25 mouse cellular contexts compared by ENCODE assay signal in the genomic region with DNA sequence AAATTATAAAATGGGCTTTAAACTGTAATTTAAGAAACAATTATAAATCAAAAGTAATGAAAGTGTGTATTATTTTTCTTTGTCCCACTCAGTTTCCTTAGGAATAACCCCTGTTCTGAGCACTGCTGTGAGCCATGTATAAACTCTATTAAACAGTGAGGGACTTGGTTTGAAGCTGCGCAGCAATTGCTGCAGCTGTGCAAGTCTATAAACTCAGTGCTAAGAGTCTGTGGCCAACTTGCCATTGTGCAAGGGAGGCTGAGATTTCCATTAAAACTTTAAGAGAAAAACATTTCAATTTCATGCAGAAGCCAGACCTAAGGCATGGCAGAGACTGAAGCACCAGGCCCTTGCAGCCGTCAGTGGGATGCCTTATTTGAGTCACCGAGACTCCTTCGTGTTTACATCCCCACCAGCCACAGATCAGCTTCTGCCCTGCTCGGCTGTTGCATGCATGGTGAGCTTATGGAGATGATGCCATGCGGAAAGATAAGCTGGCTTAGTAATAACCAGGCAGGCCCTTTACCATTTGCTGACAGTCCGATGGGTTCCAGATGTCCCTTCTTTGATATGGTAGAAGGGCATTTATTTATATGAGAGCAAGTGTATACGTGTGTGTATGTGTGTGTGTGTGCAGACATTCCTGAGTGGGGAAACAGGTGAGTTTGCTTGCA.
DNase-seq lines count a peak whose midpoint lies in the region; ATAC-seq lines count a peak whose summit lies in the region.
"Had no signal": no experiment of that assay in that cellular context is flagged by ENCODE, and none has a peak within 500 bp of the region (broad histone marks: within the 10 kb centered on the region; RNA-seq: fewer than 3 reads in every experiment).

No protein-coding gene starts in this region.

- peaks cover 17% of the 10 kb centered on the region for H3K36me3 ChIP-seq in heart, embryonic 12.5 days
- H3K36me3 ChIP-seq in kidney, embryonic 15.5 days = no peaks in the 10 kb centered on the region
- peaks cover 4% of the 10 kb centered on the region; the same call in 1 of the 2 replicates for H3K36me3 ChIP-seq in limb, embryonic 12.5 days
- H3K36me3 ChIP-seq: embryonic facial prominence, embryonic 15.5 days; forebrain, embryonic 15.5 days; G1E; hindbrain, embryonic 12.5 days; liver, embryonic 13.5 days; midbrain, embryonic 13.5 days; neural tube, embryonic 12.5 days; stomach, embryonic 15.5 days had no signal

- intact Hi-C loops in heart, postnatal 10 days (cut with DNase I) = no loop called here

- 34% methylated on average over 8 of the region's 8 CpGs for WGBS in heart, embryonic 12.5 days
- WGBS in kidney, embryonic 15.5 days = 65% methylated on average over 8 of the region's 8 CpGs
- 35% methylated on average over 8 of the region's 8 CpGs for WGBS in limb, embryonic 12.5 days

- H3K27me3 ChIP-seq in heart, embryonic 12.5 days (replicated peaks) = no peaks in the 10 kb centered on the region
- H3K27me3 ChIP-seq in kidney, embryonic 15.5 days = no peaks in the 10 kb centered on the region
- H3K27me3 ChIP-seq in limb, embryonic 12.5 days = no peaks in the 10 kb centered on the region
- H3K27me3 ChIP-seq: CH12.LX; embryonic facial prominence, embryonic 15.5 days; forebrain, embryonic 15.5 days; hindbrain, embryonic 12.5 days; liver, embryonic 13.5 days; midbrain, embryonic 13.5 days; neural tube, embryonic 12.5 days; stomach, embryonic 15.5 days had no signal

- H3K27ac ChIP-seq in heart, embryonic 12.5 days (ENCODE audit: poor library complexity, severe bottlenecking) = no peak overlapping the region
- H3K27ac ChIP-seq in kidney, embryonic 15.5 days = peak overlapping the region; percentile 41; the same call in 1 of the 2 replicates
- H3K27ac ChIP-seq in limb, embryonic 12.5 days = peak overlapping the region; percentile 82
- H3K27ac ChIP-seq: embryonic facial prominence, embryonic 15.5 days; forebrain, embryonic 15.5 days; hindbrain, embryonic 12.5 days; liver, embryonic 13.5 days; midbrain, embryonic 13.5 days; neural tube, embryonic 12.5 days; stomach, embryonic 15.5 days had no signal

- DNase-seq in heart, postnatal 10 days = no peak
- DNase-seq in kidney, adult 11 months = no peak
- peak; percentile 25 for DNase-seq in retina, embryonic 14.5 days (ENCODE audit: low spot score)
- DNase-seq in urinary bladder, postnatal 36 days (ENCODE audit: low spot score in 2 of 2) = no peak
- DNase-seq: B cell, adult 2 months; cerebellum, adult 18-20 months; cerebellum, postnatal 14 days; gastrocnemius, postnatal 10 days; layer of hippocampus, adult 9-11 months; left cerebral cortex, postnatal 4 days; liver, embryonic 13.5 days; thymus, postnatal 25 days had no signal

- H3K4me1 ChIP-seq in heart, embryonic 12.5 days (replicated peaks) = peaks cover 23% of the 10 kb centered on the region
- H3K4me1 ChIP-seq in kidney, embryonic 15.5 days = peaks cover 23% of the 10 kb centered on the region
- H3K4me1 ChIP-seq in limb, embryonic 12.5 days (replicated peaks) = peaks cover 40% of the 10 kb centered on the region
- H3K4me1 ChIP-seq: embryonic facial prominence, embryonic 15.5 days; forebrain, embryonic 15.5 days; hindbrain, embryonic 12.5 days; liver, embryonic 13.5 days; midbrain, embryonic 13.5 days; neural tube, embryonic 12.5 days had no signal

- no peak overlapping the region for H3K4me3 ChIP-seq in heart, embryonic 12.5 days
- H3K4me3 ChIP-seq in kidney, embryonic 15.5 days (replicated peaks) = no peak overlapping the region
- no peak overlapping the region for H3K4me3 ChIP-seq in limb, embryonic 12.5 days (replicated peaks)
- H3K4me3 ChIP-seq: embryonic facial prominence, embryonic 15.5 days; forebrain, embryonic 15.5 days; hindbrain, embryonic 12.5 days; liver, embryonic 13.5 days; midbrain, embryonic 13.5 days; neural tube, embryonic 12.5 days; stomach, embryonic 15.5 days had no signal

- H3K4me2 ChIP-seq in heart, embryonic 12.5 days = no peak overlapping the region
- H3K4me2 ChIP-seq in kidney, embryonic 15.5 days = no peak overlapping the region
- H3K4me2 ChIP-seq in limb, embryonic 12.5 days = peak overlapping the region; percentile 13; the same call in 1 of the 2 replicates
- H3K4me2 ChIP-seq: embryonic facial prominence, embryonic 15.5 days; forebrain, embryonic 15.5 days; hindbrain, embryonic 12.5 days; liver, embryonic 13.5 days; lung, embryonic 14.5 days; midbrain, embryonic 13.5 days; neural tube, embryonic 12.5 days; stomach, embryonic 15.5 days had no signal

- no peaks in the 10 kb centered on the region for H3K9me3 ChIP-seq in heart, embryonic 12.5 days (replicated peaks)
- H3K9me3 ChIP-seq in kidney, embryonic 15.5 days (replicated peaks) = no peaks in the 10 kb centered on the region
- H3K9me3 ChIP-seq in limb, embryonic 12.5 days = no peaks in the 10 kb centered on the region
- H3K9me3 ChIP-seq: embryonic facial prominence, embryonic 15.5 days; forebrain, embryonic 15.5 days; G1E; hindbrain, embryonic 12.5 days; liver, embryonic 13.5 days; midbrain, embryonic 13.5 days; neural tube, embryonic 12.5 days had no signal

- ATAC-seq in heart, embryonic 12.5 days (ENCODE audit: insufficient number of reproducible peaks, low FRiP score) = peak; percentile 45; the same call in 1 of the 2 replicates
- ATAC-seq in kidney, embryonic 15.5 days (replicated peaks; ENCODE audit: low FRiP score) = no peak
- ATAC-seq in limb, embryonic 12.5 days (ENCODE audit: insufficient number of reproducible peaks, insufficient read depth, low FRiP score, low TSS enrichment, low read depth) = peak; percentile 60; the same call in 1 of the 2 replicates
- ATAC-seq: forebrain, embryonic 15.5 days; intestine, postnatal 0 days; midbrain, embryonic 13.5 days had no signal

- H3K9ac ChIP-seq in heart, embryonic 12.5 days = no peak overlapping the region
- no peak overlapping the region for H3K9ac ChIP-seq in kidney, embryonic 15.5 days
- no peak overlapping the region for H3K9ac ChIP-seq in limb, embryonic 12.5 days (replicated peaks)
- H3K9ac ChIP-seq: embryonic facial prominence, embryonic 15.5 days; forebrain, embryonic 15.5 days; hindbrain, embryonic 12.5 days; liver, embryonic 13.5 days; lung, embryonic 14.5 days; midbrain, embryonic 13.5 days; neural tube, embryonic 12.5 days; stomach, embryonic 15.5 days had no signal
